Mouse (Mus musculus): Measurements from ENCODE around the gene Chchd1.
"Not testable (repeated sequence)": the region's sequence is repeated elsewhere in the genome, so short reads cannot be mapped to it uniquely, and the experiment has no call there.

Gene Chchd1

DNA sequence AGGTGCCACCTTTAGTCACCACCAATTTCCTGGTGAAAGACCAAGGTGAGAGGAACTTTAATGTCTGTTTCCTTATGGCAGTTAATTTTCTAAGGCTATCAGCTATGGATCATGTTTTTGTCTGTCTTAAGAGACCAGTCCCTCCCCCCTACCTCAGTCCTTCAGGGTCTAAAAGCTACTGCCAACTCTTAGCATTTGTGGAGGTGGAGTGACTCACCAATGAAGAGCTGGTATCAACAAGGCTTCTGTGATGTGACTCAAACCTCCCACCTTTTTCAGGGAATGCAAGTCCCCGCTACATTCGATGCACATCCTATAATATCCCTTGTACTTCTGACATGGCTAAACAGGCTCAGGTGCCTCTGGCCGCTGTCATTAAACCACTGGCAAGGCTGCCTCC, 16.2 kb upstream of the Chchd1 start:
- no peak for DNase-seq (ENCODE audit: extremely low read depth, low read depth)

GRCm38 (mm10) chr14:20689009-20689408, 13.8 kb upstream of the Chchd1 start:
- no peak for DNase-seq (ENCODE audit: extremely low read depth, low read depth)

DNA sequence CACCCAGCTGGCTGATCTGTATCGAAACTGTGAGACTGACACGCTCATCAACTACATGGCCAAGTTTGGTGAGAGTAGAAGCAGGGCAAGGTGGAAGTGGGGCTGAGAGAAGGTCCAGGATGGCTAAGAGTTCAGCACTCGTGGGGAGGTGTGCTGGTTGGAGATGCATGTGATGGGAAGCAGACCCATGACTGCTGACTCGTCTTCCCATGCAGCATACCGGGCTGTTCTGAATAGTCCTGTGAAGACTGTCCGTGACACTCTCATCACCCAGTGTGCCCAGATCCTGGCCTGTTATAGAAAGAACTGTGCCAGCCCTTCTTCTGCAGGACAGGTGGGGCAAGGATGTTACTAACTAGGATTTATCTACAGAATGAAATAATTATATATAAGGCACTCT, 11.0 kb upstream of the Chchd1 start:
- DNase-seq (ENCODE audit: extremely low read depth, low read depth), result no peak

GRCm38 (mm10) chr14:20693589-20694101, 9.2 kb upstream of the Chchd1 start:
- DNase-seq (ENCODE audit: extremely low read depth, low read depth), result no peak

DNA sequence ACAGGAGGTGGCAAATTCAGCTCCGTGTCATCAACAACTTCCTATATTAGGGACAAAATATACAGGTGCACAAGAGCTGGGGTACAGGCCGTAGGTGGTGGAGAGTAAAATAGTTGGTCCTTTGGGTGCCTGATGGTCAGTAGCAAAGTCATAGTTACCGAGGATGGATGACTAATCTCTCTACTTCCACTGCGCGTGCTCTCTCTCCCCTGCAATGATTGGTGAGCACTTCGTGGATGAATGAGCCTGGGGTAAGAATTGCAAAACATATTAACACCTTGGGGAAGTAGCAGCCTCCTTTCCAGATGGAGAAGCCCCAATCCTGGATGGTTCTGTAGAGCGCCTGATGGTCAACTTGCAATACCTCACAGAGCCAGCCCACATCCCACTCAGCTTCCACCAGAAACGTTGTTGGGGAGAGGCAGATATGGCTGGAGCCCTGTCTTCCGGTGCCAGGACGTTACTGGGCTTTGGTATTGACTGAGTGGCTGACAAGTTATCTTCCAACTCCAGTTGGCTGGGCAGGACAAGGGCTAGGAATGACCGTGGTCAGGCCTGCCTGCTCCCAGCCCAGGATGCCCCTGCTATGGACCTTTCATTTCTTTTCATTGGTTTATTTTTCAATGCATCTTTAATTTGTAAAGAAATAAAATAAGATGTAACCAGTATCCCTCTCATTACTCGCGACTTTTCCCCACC, 8.5 kb upstream of the Chchd1 start:
- DNase-seq (ENCODE audit: extremely low read depth, low read depth), result no peak

DNA sequence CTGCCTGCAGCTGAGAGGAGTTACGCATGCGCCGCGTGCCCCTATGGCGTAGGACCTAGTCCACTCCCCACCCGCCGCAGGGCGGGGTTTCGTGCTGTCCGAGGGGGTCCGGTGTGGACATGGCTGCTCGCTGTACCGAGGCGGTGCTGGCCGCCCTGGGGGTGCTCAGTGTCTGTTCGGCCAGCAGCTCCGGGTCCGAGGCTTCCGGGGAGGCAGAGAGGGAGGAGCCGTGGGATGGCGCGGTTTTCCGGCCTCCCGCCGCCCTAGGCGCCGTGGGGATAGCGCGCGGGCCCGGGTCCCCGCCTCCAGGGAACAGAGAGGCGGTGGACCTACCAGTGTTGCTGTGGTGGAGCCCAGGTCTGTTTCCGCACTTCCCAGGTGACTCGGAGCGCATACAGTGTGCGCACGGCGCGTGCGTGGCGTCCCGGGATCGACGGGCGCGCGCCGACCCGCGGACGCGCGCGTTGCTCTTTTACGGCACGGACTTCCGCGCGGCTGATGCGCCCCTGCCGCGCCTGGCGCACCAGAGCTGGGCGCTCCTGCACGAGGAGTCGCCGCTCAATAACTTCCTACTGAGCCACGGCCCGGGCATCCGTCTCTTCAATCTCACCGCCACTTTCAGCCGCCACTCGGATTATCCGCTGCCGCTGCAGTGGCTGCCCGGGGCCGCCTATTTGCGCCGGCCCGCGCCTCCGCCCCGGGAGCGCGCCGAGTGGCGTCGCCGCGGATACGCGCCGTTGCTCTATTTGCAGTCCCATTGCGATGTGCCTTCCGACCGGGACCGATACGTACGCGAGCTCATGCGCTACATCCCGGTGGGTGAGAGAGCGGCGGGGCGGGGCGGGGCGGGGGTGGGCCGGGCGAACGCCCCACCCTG, 7.7 kb upstream of the Chchd1 start, which contains the start of gene Fut11:
Gene Fut11, plus strand, starts transcription at position 85 of the 877 bp plus-strand sequence.
- no peak for DNase-seq (ENCODE audit: extremely low read depth, low read depth)

DNA sequence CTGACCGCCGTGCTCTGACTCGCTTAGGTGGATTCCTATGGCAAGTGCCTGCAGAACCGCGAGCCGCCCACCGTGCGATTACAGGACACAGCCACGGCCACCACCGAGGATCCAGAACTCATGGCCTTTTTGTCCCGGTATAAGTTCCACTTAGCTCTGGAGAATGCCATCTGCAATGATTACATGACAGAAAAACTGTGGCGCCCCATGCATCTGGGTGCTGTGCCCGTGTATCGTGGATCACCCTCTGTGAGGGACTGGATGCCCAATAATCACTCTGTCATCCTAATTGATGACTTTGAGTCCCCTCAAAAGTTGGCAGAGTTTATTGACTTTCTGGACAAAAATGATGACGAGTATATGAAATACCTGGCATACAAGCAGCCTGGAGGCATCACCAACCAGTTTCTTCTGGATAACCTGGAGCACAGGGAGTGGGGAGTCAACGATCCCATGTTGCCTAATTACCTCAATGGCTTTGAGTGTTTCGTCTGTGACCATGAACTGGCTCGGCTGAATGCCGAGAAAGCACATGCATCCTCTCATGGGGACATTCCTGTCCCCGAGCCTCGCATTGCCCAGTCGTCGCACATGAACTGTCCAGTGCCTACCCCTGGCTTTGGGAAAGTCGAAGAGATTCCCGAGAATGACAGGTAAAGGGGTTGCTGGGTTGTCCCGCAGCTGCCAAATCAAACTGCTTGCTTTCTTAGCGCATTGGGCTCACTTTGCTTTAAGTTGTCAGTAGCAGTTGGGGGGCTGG, 6.9 kb upstream of the Chchd1 start:
- no peak for DNase-seq (ENCODE audit: extremely low read depth, low read depth)

DNA sequence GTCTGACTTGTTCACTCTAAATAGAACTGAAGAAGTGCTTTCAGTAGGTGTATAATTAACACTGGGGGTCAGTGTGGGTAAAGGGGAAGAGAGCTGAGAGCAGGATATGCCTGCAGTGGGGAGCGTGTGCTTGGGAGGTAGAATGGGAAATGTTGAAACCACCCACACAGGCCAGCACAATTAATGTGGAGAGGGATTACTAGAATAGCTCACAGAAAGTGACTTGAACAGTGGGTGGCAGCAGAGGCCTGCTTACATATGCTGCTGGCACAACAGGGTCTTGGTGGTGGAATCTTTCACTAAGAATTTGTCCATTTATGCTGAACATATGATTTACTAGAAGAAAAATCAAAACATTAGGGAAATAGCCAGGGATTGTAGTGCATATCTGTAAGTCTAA, 5.8 kb upstream of the Chchd1 start:
- DNase-seq (ENCODE audit: extremely low read depth, low read depth), result no peak

DNA sequence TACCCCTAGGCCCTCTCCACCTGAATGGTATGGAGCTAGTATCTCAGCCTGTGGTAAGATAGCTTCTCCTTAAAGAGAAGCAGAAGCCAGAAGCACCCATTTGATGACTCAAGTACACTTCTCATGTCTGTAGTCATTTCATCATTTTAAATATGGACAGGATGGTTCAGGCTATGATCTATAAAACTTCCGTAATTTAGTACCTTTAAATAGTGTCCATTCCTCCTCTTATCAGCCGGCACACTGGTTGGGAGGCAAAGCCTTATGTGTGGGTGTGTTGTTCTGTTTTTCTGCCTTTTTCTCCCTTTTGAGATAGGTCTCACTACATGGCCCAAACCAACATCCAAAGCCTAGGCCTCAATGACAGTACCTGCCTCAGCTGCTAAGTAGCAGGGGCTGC, 4.3 kb upstream of the Chchd1 start:
- peak; percentile 81 for DNase-seq (ENCODE audit: extremely low read depth, low read depth)

DNA sequence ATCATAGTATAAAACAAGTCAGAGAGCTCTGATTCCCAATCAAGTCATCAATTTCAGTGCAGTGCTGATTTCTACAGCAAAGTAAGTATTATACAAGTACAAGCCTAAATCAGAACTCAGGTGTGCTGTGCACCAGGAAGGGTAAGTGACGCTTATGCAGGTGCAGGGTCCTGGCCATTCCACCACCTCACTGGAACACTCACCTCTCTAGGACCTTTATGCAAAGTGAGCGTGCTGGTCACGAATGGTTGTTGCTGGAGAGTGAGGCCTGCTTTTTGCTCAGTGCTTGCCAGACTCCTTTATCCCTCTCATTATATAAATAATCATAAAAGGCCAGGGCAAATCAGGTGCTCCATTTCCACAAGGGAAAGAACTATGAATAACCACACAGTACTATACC, 2.4 kb upstream of the Chchd1 start:
- no peak for DNase-seq (ENCODE audit: extremely low read depth, low read depth)

DNA sequence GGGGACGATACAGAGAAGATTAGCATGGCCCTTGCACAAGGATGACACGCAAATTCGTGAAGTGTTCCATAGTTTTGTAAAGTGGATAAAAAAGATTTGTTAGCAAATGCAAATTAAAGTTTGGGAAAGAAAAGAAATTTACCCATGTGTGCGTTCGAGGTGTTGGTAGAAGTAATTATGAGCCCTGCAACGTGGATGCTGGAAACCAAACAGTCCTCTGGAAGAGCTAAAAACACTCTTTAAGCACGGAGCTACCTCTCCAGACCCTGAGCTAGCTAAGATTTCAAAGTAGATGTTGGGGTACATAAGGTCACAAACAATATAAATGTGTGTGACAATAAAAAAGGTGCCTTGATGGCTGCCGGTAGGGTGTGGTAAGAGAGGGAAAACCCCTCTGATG, 1.3 kb upstream of the Chchd1 start:
- DNase-seq (ENCODE audit: extremely low read depth, low read depth), result no peak

DNA sequence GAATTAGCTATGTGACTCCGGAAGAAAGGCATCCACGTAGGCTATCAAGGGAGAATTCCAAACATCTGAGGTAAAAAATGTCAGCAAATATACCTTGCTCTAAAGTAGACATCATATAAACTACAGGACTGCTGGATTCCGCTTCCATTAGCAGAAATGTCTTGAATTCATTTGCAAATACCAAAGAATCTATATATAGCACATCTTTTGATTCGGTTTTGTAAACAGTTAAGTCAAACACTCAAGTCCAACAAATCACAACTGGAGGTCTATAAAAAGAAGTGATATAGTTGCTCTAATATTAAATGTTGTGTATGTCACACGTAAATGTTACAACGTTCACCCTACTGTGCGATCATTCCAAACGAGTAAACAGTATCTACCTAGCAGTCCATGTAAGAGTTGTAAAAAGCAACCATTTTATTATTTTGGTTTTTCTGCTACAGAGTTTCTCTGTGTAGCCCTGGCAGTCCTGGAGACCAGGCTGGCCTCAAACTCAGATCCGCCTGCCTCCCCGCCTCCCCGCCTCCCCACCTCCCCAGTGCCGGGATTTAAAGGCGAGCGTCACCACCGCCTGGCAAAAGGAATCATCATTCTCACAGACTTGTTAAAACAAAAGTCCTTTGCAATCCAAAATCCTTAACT, 588 bp upstream of the Chchd1 start:
- no peak for DNase-seq (ENCODE audit: extremely low read depth, low read depth)

DNA sequence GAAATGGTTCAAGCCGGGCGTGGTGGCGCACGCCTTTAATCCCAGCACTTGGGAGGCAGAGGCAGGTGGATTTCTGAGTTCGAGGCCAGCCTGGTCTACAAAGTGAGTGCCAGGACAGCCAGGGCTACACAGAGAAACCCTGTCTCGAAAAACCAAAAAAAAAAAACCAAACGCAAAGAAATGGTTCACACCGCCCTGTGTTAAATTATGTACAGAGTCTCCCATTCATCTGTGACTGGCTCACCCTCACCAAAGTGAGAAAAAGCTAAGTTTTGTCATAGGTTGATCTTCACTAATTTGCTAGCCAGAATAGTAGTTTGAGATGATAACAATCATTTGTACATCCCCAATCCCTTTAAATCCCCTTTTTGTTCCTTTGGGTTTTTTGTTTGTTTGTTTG, 655 bp downstream of the Chchd1 start:
- DNase-seq (ENCODE audit: extremely low read depth, low read depth), result not testable (repeated sequence)

DNA sequence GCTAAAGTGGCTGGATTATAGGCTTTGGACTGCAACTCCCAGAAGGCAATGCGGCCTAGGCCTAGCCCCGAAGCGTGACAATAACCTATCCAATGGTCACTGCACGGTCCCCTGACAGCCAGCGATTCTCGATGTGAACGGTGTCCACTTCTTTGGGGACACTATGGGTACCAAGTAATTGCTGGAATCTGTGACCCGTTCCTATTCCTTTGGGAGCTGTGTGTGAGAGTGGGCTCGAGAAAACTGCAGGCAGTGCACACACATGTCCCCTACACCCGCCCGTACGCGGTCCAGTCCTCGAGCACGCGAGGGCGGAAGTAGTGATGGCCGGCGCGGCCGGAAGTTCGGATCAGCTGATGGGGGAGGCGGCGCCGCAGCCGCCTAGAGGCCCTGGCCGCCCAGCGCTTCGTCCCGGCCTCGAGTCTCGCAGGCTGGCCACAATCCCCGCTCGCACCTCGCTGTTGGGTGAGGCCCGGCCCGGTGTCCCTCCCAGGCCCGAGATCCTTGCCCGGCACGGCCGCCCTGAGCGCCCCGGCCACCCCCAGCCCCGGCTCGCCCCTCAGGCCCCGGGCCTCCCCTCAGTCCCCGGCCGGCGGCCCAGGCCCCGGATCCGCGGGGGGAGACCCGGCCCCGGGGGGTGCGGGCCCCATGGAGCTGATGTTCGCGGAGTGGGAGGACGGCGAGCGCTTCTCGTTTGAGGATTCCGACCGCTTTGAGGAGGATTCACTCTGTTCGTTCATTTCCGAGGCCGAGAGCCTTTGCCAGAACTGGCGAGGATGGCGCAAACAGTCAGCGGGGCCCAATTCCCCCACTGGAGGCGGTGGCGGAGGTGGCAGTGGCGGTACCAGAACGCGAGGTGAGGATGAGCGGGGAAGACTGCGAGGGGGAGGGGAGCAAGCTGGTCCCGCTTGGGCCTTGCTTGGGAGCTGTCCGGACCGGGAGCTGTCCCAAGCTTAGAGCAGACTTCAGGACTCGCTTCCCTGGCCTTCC, 4.7 kb downstream of the Chchd1 start, which contains the start of gene Zswim8:
Gene Zswim8, plus strand, starts transcription at position 352 of the 990 bp plus-strand sequence.
- DNase-seq (ENCODE audit: extremely low read depth, low read depth), result peak; percentile 79

DNA sequence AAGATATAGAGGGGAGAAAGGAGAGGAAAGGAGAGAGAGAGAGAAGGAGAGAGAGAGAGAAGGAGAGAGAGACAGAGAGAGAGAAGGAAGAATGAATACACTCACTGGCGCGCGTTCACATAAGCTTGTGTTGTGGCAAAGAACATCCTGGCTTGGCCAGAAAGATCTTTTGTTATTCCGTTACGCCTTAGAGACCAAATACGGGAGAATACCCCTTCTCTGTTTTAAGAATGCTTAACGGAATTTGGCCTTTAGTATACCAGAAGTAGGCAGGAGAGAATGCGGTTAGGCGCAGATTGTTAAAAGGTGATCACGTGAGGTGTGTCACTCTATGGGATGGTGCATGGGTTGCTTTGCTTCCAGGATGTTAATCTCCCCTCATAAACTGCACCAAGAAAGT, 5.4 kb downstream of the Chchd1 start:
- no peak for DNase-seq (ENCODE audit: extremely low read depth, low read depth)

GRCm38 (mm10) chr14:20713832-20714231, 11.0 kb downstream of the Chchd1 start:
- no peak for DNase-seq (ENCODE audit: extremely low read depth, low read depth)

- no peak for DNase-seq (ENCODE audit: extremely low read depth, low read depth)
These were observed 15.6 kb downstream of the Chchd1 start for GRCm38 (mm10) chr14:20718443-20718842.

DNA sequence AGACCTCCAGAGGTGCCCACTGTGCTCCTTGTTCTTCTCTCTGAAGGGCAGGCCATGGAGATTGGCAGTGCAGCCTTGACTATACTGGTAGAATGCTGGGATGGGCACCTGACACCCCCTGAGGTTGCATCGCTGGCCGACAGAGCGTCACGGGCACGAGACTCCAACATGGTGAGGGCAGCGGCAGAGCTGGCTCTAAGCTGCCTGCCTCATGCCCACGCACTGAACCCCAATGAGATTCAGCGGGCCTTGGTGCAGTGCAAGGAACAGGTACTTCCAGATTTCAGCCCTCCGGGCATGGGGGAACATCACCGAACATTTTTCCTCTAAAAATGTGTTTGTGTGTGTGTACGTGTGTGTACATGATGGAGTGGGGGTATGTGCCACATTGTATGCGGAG, 17.0 kb downstream of the Chchd1 start:
- no peak for DNase-seq (ENCODE audit: extremely low read depth, low read depth)

- DNase-seq (ENCODE audit: extremely low read depth, low read depth), result no peak
These were observed 18.6 kb downstream of the Chchd1 start for GRCm38 (mm10) chr14:20721371-20721770.

- no peak for DNase-seq (ENCODE audit: extremely low read depth, low read depth)
These were observed 20.2 kb downstream of the Chchd1 start for GRCm38 (mm10) chr14:20723006-20723405.
